Mouse (Mus musculus) erythroblast, embryonic 14.5 days (primary cell): ENCODE results near the gene Dcxr. TPM values are rescaled to one million over a fixed set of nuclear protein-coding genes. Genes with fewer than 3 reads are reported as not detected.
"Not testable (repeated sequence)": the region's sequence is repeated elsewhere in the genome, so short reads cannot be mapped to it uniquely, and the experiment has no call there.

Experiments
- H3K27me3 ChIP-seq: 2 replicates; pipeline ENCODE4 v1.6.1; 2012; ENCODE audit warnings: inconsistent platforms; ENCODE audit not compliant: control insufficient read depth
- H3K36me3 ChIP-seq: 2 replicates; pipeline ENCODE4 v1.6.1; 2012; ENCODE audit warnings: mild to moderate bottlenecking, inconsistent platforms; ENCODE audit not compliant: control insufficient read depth
- H3K4me1 ChIP-seq: 2 replicates; pipeline ENCODE4 v1.6.1; 2012; ENCODE audit warnings: inconsistent platforms; ENCODE audit not compliant: control insufficient read depth
- H3K4me3 ChIP-seq: replicated peaks from 2 replicates; pipeline ENCODE3; 2012; ENCODE audit warnings: moderate library complexity, mild to moderate bottlenecking, inconsistent platforms
- H3K9me3 ChIP-seq: 2 replicates; pipeline ENCODE4 v1.6.1; 2012; ENCODE audit warnings: low read length, inconsistent platforms, mixed read lengths; ENCODE audit not compliant: control insufficient read depth
- GATA1 ChIP-seq: IDR thresholded peaks from 2 replicates; pipeline ENCODE4 v1.6.1; 2012; ENCODE audit warnings: low read length, inconsistent platforms, mixed read lengths
- TAL1 ChIP-seq: IDR thresholded peaks from 3 replicates; pipeline ENCODE4 v1.6.1; 2012; ENCODE audit warnings: low read length, inconsistent platforms, mixed read lengths
- polyA plus RNA-seq: library from polyadenylated mRNA; stranded (reverse); fragments of >175 nt; gene quantifications from 2 replicates; pipeline ENCODE4 v1.2.3, GENCODE M21; 2012

The Dcxr gene
- polyA plus RNA-seq = 0.66 and 1.3 TPM in 2 replicates

DNA sequence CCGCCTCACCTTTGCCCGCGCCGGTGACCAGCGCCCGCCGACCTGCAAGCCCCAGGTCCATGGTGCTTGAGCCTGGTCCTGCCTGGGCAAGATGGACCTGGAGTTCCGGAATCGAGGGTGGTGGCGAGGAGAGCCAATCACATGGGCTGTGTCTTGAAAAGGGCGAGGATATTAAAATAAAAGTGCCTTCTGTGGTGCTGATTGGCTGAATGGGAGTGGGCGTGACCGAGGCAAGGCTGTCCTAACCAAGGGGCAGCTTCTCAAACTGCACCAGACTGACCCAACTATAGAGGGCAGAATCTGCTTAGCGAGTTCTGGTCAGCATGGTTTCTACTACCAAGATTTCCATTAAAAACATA, at the start of gene Dcxr:
Gene Dcxr, minus strand, starts transcription at position 113 of the 359 bp plus-strand sequence.
- Histone ChIP-seq H3K9me3 (peaks cover 3% of the 10 kb centered on the region), H3K4me3 (peak within 1 kb of the TSS; percentile 72), H3K36me3 (no peaks in the 10 kb centered on the region), H3K4me1 (peaks cover 19% of the 10 kb centered on the region), H3K27me3 (peaks cover 26% of the 10 kb centered on the region)
- TF ChIP-seq TAL1 (no peak), GATA1 (no peak)

DNA sequence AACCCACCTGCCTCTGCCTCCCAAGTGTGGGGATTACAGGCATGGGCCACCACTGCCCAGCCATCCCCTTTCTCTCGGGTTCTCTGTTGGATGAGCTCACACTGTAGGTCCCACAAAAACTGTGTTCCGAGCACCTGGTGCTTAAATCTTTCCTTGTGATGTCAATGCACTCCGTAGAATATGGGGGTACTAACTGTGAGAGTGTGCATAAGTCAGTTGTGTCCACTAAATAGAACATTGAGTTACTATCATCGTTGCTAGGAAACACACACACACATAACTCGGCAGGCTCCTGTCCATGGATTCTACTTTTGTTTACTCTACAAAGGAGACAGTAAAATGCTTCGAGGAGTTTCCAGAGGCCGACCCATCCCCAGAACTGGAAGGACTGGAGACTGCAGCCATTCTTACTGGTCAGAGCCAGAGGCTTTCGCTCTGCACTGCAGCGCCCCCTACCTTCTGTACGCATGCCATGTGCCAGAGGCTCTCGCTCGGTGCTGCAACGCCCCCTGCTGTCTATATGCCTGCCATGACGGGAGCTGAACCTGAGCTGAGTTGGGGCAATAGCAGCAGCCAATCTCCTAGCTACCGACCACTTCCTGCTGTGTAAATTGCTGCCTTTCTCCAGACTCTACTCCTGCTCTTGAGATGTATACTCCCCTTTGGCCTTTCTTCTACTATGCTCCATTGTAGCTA, 48.8 kb upstream of the Dcxr start:
- Histone ChIP-seq H3K4me1 (no peaks in the 10 kb centered on the region; the same call in 1 of the 2 replicates), H3K9me3 (no peaks in the 10 kb centered on the region), H3K36me3 (peaks cover 9% of the 10 kb centered on the region), H3K4me3 (no peak overlapping the region), H3K27me3 (peaks cover 3% of the 10 kb centered on the region; the same call in 1 of the 2 replicates)
- TF ChIP-seq GATA1 (no peak), TAL1 (no peak)

GRCm38 (mm10) chr11:120773463-120774190, 46.5 kb upstream of the Dcxr start:
- Histone ChIP-seq H3K27me3 (peaks cover 3% of the 10 kb centered on the region; the same call in 1 of the 2 replicates), H3K4me3 (no peak overlapping the region), H3K9me3 (no peaks in the 10 kb centered on the region), H3K4me1 (no peaks in the 10 kb centered on the region; the same call in 1 of the 2 replicates), H3K36me3 (no peaks in the 10 kb centered on the region)
- TF ChIP-seq GATA1 = no peak
- no peak for TF ChIP-seq TAL1

- TF ChIP-seq GATA1 (no peak), TAL1 (no peak)
- no peaks in the 10 kb centered on the region for H3K36me3 ChIP-seq
- H3K27me3 ChIP-seq = peaks cover 3% of the 10 kb centered on the region; the same call in 1 of the 2 replicates
- no peaks in the 10 kb centered on the region; the same call in 1 of the 2 replicates for H3K4me1 ChIP-seq
- H3K4me3 ChIP-seq = no peak overlapping the region
- no peaks in the 10 kb centered on the region for H3K9me3 ChIP-seq
Measured at GRCm38 (mm10) chr11:120772749-120773148, 45.7 kb upstream of the Dcxr start.

GRCm38 (mm10) chr11:120768206-120768605, 41.1 kb upstream of the Dcxr start:
- no peak overlapping the region for H3K4me3 ChIP-seq
- H3K27me3 ChIP-seq = peaks cover 12% of the 10 kb centered on the region
- no peak for TF ChIP-seq TAL1
- no peak for TF ChIP-seq GATA1
- H3K4me1 ChIP-seq = no peaks in the 10 kb centered on the region
- H3K9me3 ChIP-seq = no peaks in the 10 kb centered on the region
- no peaks in the 10 kb centered on the region for H3K36me3 ChIP-seq

- H3K4me1 ChIP-seq, H3K36me3 ChIP-seq, H3K9me3 ChIP-seq, H3K4me3 ChIP-seq: not testable (repeated sequence)
- H3K27me3 ChIP-seq = peaks cover 19% of the 10 kb centered on the region
Measured at GRCm38 (mm10) chr11:120767023-120767422, 39.9 kb upstream of the Dcxr start.

GRCm38 (mm10) chr11:120763121-120763999, 36.3 kb upstream of the Dcxr start:
- not testable (repeated sequence) for H3K4me1 ChIP-seq, H3K36me3 ChIP-seq, H3K4me3 ChIP-seq
- peaks cover 25% of the 10 kb centered on the region for H3K27me3 ChIP-seq
- H3K9me3 ChIP-seq = peaks cover 32% of the 10 kb centered on the region

- not testable (repeated sequence) for H3K4me3 ChIP-seq, H3K36me3 ChIP-seq, H3K4me1 ChIP-seq
- Histone ChIP-seq H3K9me3 (peaks cover 39% of the 10 kb centered on the region), H3K27me3 (peaks cover 25% of the 10 kb centered on the region)
Measured at GRCm38 (mm10) chr11:120762672-120763041, 35.6 kb upstream of the Dcxr start, which contains the start of gene Hmga1b. TSS of gene Hmga1b (plus strand) at chr11:120762794.
